Mouse (Mus musculus) kidney, adult 2 months (tissue): Measurements from ENCODE around the gene Samd4b.

ENCODE experiments used
- CTCF ChIP-seq: fragments of 200-500 bp; conservative IDR thresholded peaks from 2 replicates; pipeline ENCODE4 v1.5.1; 2011; ENCODE audit warnings: low read depth, mild to moderate bottlenecking, control low read depth, low read length, moderate library complexity, mixed read lengths; ENCODE audit not compliant: insufficient read depth, insufficient read length
- POLR2A ChIP-seq: fragments of 200-500 bp; IDR thresholded peaks from one replicate; pipeline ENCODE4 v1.6.1; 2011; ENCODE audit warnings: low read depth, low read length, control low read depth

DNA sequence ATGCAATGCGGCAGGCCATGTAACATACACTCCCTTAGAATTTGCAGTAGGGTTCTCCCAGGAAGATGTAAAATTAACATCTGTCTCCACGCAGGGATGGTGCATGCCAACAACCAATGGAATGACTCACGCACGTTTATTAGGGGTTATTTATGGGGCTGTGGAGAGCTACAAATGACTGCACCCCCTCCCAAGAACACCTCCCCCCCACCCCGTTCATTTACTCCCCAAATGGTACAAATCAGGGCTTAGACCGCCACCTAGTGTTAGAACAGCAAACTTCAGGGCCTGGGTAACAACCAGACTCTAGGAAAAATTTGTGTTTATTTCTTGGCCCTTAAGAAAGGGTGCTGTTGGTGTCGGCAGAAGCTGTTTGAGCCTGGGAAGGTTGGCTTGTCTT is 3.7 kb upstream of the Samd4b start:
- TF ChIP-seq CTCF (peak; percentile 60), POLR2A (no peak)
